Mouse (Mus musculus): ENCODE data around the gene Gm17657.
"Not testable (repeated sequence)": the region's sequence is repeated elsewhere in the genome, so short reads cannot be mapped to it uniquely, and the experiment has no call there.

Gm17657 gene

DNA sequence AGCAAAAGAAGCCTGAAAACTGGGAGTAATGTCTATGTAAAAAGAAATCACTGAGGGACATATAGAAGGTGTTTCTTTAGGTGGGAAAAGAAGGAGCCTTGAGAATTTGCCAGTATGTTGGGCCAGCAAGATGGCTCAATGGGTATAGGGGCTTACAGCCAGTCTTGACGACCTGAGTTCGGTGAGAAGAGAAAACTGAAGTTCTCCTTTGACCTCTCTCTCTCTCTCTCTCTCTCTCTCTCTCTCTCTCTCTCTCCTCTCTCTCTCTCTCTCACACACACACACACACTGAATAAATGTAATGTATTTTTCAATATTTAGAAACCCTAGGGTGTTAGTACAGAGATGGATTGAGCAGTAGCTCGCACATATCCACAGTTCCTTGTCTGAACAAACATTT lies 944 bp downstream of the Gm17657 start:
- DNase-seq (ENCODE audit: low spot score in 2 of 2) = no peak

DNA sequence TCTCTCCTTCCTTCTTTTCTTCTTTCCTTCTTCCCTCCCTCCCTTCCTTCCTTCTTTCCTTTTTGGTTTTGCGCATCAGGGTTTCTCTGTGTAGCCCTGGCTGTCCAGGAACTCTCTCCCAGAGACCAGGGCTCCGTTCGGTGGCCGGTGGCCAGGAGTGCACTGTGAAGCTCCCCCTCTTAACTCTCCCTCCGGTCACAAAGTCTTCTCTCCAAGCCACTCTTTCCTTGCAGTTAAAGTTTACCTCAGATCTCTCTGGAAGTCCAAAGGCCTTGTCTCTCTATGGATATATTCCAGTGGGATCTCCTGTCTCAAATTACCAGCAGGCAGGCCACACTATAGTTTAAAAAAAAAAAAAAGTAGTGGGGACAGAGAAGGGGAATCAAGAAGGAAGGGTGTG lies 4.2 kb downstream of the Gm17657 start:
- DNase-seq (ENCODE audit: low spot score in 2 of 2) = no peak

DNA sequence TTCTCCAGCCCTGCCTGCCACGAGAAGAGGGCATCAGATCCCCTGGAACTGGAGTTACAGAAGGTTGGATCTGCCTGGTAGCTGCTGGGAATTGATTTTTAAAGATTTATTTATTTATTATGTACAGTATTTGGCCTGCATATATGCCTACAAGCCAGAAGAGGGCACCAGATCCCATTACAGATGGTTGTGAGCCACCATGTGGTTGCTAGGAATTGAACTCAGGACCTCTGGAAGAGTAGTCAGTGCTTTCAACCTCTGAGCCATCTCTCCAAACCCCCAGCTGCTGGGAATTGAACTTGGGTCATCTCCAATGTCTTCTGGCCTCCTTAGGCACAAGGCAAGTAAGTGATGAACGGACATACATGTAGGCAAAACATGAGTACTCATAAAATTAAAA lies 5.4 kb downstream of the Gm17657 start:
- DNase-seq (ENCODE audit: low spot score in 2 of 2) = no peak

DNA sequence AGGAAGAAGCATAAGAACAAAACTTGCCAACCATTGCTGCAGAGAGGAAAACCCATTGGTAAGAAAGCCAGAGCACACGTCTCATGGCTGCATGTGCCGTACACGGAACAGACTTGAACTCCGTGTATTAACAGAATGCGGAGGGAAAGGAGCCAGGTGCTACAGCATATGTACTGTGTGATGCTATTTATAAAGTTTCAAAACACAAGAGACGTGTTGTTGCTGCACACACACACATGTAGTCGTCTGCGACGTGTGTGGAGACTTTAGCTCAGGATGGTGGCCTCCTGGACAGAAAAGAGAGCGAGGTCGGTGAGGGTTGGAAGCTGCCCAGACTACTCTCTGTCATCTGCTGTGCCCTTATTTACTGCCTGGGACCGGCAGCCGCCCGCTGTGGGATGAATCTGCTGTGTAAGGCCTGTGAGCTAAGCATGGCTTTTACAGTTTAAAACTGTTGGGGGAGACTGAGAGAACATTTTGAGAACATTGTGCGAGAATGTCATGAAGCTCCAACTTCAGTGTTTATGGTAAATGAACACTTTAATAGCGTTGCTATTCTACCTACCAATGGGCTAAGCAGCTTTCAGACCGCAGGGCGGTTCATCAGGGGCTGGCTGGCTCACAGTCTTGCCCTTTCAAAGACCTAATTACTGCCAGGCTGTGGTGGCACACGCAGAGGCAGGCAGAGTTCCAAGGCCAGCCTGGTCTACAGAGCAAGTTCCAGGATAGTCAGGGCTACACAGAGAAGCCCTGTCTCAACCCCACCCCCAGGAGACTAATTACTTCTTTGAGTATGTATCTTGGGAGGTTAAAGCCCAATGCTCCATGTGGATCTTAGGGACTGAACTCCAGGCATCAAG lies 6.4 kb downstream of the Gm17657 start:
- no peak for DNase-seq (ENCODE audit: low spot score in 2 of 2)

GRCm38 (mm10) chr17:29541419-29541818 lies 8.0 kb downstream of the Gm17657 start:
- no peak for DNase-seq (ENCODE audit: low spot score in 2 of 2)

- DNase-seq (ENCODE audit: low spot score in 2 of 2) = no peak
Measured at GRCm38 (mm10) chr17:29540426-29540825, 9.0 kb downstream of the Gm17657 start.

DNA sequence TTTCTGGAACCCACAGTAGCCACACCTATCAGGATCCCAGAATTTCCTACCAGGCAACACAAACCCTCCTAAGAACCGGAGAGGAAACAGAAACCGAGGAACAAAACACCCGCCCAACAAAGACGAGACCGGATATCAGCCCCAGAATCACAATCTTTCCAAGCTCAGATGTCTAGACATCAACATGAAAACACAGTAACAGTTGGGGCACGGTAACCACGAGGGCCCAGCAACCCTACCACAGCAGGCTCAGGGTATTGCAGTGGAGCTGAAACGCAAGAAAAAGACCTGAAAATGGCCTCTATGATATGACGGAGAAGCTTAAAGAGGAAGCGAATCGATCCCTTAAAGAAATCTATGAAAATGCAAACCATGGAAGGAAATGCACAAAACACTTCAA lies 15.6 kb downstream of the Gm17657 start:
- no peak for DNase-seq (ENCODE audit: low spot score in 2 of 2)

DNA sequence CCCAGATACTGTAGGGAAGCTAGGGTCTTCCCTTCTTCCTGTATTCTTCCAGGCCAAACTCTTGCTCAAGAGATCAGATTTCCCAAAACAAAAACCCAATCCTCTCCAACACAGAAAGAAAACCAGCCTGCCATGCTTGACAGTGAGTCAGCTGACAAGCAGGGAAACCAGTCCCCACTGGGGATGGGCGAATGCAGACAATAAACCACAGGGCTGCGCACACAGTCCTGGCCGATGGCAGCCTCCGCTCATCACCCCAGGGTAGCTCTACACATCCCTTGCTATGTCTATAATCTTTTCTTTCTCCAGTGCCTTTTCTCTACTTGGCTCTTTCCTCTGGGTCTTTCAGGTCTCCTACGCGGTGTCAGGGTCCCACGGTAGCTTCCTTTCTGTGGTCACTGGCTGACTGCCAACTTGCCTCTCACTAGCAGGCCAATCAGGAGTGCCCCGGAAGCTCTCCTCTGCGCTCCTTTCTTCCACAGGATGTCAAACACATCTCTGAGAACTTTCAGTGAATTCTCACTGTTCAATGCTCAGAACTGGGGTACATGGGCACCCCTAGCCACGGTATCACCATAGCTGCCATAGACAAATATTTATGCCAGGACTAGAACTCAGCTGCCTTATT lies 17.6 kb downstream of the Gm17657 start:
- peak in 1 of 2 experiments; percentile 52 for DNase-seq (ENCODE audit: low spot score in 2 of 2)

GRCm38 (mm10) chr17:29531278-29531677 lies 18.2 kb downstream of the Gm17657 start:
- peak in 1 of 2 experiments; percentile 48 for DNase-seq (ENCODE audit: low spot score in 2 of 2)

- DNase-seq (ENCODE audit: low spot score in 2 of 2) = no peak
Measured at GRCm38 (mm10) chr17:29530508-29530907, 18.9 kb downstream of the Gm17657 start.

GRCm38 (mm10) chr17:29528568-29529187 lies 20.8 kb downstream of the Gm17657 start:
- DNase-seq (ENCODE audit: low spot score in 2 of 2) = no peak

DNA sequence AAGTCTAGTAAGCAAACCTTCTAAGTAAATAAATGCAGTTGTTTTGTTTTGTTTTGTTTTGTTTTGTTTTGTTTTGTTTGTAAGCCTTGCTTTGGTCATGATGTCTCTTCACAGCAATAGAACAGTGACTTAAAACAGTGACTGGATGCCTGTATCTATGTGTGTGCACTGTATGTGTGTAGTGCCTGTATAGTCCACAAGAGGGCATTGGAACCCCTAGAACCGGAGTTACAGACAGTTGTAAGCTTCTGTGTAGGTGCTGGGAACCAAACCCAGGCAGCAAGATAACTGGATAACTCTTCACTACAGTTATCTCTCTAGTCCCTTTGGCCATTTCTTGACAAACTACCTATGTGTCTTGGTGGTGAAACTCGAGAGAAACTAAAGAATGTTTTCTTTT lies 23.8 kb downstream of the Gm17657 start:
- DNase-seq (ENCODE audit: low spot score in 2 of 2) = no peak

- no peak for DNase-seq (ENCODE audit: low spot score in 2 of 2)
Measured at GRCm38 (mm10) chr17:29519731-29520130, 29.7 kb downstream of the Gm17657 start.

DNA sequence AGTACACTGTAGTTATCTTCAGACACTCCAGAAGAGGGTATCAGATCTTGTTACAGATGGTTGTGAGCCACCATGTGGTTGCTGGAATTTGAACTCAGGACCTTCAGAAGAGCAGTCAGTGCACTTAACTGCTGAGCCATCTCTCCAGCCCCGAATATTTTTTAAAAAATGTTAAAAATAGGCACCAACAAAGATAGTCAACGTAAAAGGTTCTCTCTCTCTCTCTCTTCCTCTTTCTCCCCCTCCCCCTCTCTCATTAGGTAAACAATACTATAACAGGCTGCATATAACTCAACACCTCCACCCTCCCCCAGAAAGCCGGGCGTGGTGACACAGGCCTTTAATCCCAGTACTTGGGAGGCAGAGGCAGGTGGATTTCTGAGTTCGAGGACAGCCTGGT lies 30.8 kb downstream of the Gm17657 start:
- DNase-seq (ENCODE audit: low spot score in 2 of 2) = not testable (repeated sequence)

DNA sequence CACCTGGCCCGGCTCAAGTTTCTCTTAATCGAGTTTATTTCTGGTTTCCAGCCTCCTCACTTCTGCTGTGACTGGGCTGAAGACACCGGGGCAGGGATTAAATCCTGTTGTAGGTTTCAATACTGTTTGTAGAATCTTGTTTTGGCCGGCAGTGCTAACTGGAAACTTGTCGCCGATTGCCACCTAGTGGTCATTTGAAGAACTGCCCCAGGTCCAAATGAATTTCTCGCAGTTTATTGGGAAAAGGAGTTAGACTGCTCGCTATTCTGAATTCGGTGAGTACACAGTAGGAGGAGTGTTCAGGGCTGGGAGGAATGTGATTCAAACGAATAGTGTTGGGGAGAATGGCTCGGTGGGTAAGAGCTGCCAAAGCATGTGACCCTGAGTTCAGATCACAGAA lies 35.0 kb downstream of the Gm17657 start:
- DNase-seq (ENCODE audit: low spot score in 2 of 2) = peak; percentile 82

GRCm38 (mm10) chr17:29513044-29513730 lies 36.3 kb downstream of the Gm17657 start:
- peak in 1 of 2 experiments; percentile 81 for DNase-seq (ENCODE audit: low spot score in 2 of 2)

DNA sequence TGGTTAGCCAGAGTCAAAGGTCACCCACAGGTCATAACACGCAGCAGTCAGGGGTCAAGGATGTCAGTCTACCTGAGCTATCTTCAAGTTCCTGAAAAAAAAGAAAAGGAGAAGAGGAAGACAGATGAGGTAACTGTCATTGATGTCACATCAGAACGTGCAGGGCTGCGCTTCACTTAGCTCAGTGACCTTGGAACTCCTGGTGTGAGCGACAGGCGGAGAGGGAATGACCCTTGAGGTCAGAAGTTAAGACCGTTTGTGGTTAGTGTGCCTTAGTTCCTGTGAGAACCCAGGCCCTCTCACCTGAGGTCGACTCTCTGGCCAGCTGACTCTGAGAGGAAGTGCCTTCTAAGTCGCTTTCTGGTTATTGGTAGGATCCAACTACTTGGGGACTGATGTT lies 38.7 kb downstream of the Gm17657 start:
- no peak for DNase-seq (ENCODE audit: low spot score in 2 of 2)

GRCm38 (mm10) chr17:29508927-29509608 lies 40.4 kb downstream of the Gm17657 start:
- no peak for DNase-seq (ENCODE audit: low spot score in 2 of 2)

DNA sequence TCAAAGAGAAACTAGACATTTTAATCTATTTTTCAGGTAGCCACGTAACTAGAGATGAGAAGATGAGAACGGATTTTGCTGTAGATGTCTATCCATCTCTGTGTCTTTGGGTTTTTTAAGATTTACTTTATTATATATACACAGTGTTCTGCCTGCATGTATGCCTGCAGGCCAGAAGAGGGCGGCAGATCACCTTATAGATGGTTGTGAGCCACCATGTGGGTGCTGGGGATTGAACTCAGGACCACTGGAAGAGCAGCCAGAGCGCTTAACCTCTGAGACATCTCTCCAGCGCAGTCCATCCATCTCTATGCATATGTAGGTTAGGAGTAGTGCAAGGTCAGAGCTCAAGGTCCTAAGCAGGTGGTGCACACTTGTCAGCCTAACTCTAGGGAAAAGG lies 45.7 kb downstream of the Gm17657 start:
- peak in 1 of 2 experiments; percentile 60 for DNase-seq (ENCODE audit: low spot score in 2 of 2)

GRCm38 (mm10) chr17:29502669-29503665 lies 46.5 kb downstream of the Gm17657 start:
- DNase-seq (ENCODE audit: low spot score in 2 of 2) = peak; percentile 60 to 61
